Mouse (Mus musculus) bone marrow macrophage, adult 2 months (primary cell): ENCODE results near the gene Galnt17.

Experiments used
- CTCF ChIP-seq: IDR thresholded peaks from 2 replicates; pipeline ENCODE4 v1.5.1; 2012; ENCODE audit warnings: low read depth, mild to moderate bottlenecking, low read length, moderate library complexity
- POLR2A ChIP-seq: IDR thresholded peaks from 2 replicates; pipeline ENCODE4 v1.6.1; 2012; ENCODE audit warnings: mild to moderate bottlenecking, low read depth, low read length, borderline replicate concordance

GRCm38 (mm10) chr5:131095635-131096034 lies 212.7 kb downstream of the Galnt17 start:
- TF ChIP-seq CTCF, result no peak
- no peak for TF ChIP-seq POLR2A
